Mouse (Mus musculus): ENCODE data around the gene Krtap12-1.
"Not testable (repeated sequence)": the region's sequence is repeated elsewhere in the genome, so short reads cannot be mapped to it uniquely, and the experiment has no call there.

Gene Krtap12-1

DNA sequence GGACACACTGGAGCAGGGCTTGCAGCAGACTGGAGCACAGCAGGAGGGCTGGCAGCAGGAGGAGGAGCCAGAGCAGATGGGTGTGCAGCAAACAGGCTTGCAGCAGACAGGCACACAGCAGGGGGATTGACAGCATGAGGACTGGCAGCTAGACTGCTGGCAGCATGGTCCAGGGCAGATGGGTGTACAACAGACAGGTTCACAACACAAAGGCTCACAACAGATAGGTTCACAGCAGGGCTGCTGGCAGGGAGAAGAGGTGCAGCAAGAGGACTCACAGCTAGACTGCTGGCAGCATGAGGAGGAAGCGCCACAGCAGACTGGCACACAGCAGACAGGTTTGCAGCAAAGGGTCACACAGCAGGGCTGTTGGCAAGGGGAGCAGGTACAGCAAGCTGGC is 30.3 kb downstream of the Krtap12-1 start:
- peak; percentile 14 to 32 for DNase-seq

DNA sequence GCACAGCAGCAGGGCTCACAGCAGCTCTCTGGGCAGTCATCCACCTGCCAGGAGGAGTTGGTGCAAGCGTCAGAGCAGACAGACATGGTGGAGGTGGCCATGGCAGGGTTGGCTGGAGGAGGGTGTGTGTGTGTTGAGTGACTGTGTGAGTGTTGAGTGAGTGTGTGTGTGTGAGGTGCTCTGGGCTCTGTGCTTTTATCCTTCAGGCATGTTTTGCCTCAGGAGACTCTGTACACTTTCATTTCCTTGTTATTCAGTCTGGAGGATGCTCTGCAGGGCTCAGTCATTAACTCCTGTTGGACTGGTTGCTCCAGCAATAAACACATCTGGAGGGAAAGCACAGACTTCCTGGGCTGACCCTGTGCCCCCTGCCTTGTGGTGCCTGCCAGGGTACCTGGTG is 30.9 kb downstream of the Krtap12-1 start, which contains the start of gene Gm9736:
TSS of gene Gm9736 (minus strand) at position 101 of the 400 bp plus-strand sequence.
- DNase-seq = not testable (repeated sequence)

DNA sequence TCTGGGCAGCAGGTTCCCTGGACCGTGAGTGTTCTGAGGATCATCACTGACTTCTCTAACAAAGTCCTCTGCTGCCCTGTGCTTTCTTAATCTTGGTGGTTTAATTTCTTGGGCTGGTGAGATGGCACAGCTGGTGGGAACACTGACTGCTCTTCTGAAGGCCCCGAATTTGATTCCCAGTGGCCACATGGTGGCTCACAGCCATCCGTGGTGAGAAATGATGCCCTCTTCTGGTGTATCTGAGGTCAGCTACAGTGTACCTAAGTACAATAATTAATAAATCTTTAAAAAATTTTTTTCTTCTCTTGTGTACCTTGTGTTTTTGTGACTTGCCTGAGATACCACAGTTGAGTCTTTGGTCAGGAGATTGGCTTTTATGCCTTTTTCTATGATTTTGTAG is 31.9 kb downstream of the Krtap12-1 start:
- not testable (repeated sequence) for DNase-seq

DNA sequence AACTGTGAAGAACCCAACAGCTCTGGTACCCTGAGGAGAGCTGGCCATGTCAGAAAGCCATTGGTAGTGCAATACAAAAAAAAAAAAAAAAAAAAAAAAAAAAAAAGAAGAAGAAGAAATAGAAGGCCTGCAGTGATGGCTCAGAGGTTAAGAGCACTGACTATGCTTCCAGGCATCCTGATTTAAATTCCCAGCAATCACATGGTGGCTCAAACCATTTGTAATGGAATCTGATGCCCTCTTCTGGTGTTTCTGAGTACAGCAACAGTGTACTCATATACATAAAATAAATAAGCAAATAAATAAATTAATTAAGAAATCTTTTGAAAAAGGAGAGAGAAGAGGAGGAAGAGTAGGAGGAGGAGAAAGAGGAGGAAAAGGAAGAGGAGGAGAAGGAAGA is 33.0 kb downstream of the Krtap12-1 start:
- DNase-seq = no peak

DNA sequence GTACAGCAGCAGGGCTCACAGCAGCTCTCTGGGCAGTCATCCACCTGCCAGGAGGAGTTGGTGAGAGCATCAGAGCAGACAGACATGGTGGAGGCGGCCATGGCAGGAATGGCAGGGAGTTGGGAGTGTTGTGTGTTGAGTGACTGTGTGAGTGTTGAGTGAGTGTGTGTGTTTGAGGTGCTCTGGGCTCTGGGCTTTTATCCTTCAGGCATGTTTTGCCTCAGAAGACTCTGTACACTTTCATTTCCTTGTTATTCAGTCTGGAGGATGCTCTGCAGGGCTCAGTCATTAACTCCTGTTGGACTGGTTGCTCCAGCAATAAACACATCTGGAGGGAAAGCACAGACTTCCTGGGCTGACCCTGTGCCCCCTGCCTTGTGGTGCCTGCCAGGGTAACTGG is 39.2 kb downstream of the Krtap12-1 start, which contains the start of gene Gm3233:
TSS of gene Gm3233 (minus strand) at position 101 of the 400 bp plus-strand sequence.
- not testable (repeated sequence) for DNase-seq

DNA sequence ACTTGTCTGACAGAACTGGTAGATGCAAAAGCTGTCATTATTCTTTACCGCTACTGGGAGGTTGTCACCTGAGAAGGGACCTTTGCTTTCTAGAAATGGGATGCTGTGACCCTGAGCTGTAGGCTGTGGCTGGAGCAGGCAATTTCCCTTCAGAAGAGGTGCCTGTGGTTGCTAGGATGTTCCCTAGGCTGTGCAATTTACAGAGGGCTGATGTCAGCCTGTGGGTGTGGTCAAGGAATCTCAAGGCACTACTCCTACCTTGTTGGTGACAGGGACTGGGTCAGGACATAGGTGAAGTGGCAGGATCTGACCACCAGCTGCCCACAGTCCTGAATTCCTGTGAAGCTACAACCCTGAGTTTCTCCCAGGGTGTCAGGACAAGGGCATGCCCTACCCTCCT is 49.3 kb downstream of the Krtap12-1 start:
- DNase-seq = no peak
